Mouse (Mus musculus): ENCODE data around the gene Dnajc28.

Dnajc28 gene

DNA sequence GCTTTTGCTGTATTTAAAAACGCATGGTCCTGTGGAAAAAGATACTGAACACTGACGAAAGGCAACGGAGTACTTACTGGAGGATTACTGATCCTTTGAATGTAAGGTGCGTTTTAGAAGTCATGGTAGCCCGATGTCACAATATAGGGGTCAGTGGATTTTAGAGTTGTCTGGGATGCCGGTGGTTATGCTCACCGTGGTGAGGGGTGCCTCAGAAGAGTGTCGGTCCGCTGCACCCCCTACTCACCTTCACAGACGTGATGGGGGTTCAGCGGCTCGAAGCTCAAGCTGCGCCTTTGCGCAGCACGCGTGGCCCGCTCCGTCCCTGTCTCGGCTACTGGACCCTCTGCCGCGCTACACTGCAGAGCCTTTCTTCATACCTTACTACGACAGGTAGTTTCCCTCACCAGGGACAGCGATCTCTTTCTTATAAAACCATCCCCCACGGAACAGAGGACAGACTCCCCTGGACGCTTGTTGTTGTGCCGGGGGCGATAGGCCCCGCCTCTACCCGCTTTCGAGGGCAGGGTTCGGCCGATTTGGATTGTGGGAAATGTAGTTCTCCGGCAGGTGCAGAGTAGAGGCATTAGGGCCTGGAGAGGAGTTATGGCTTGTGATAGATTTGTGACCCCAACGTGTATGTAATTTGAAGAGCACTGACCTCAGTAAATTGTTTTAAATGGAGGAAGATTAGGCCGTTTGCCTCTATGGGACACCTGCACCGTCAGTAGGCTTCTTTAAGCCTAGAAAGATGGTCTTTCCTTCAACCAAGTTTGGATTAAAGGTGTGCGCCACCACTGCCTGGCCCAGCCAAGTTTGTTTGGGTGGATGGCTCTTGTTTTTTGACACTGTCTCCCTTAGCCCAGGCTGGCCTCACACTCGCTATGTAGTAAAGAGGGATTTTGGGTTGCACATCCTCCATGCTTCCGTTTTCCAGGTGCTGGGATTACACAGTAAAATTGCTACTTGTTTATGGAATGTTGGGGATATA is at the start of gene Dnajc28:
Gene Dnajc28, minus strand, starts transcription at position 516 of the 991 bp plus-strand sequence.
- in situ Hi-C loops (cut with MboI, MseI), result no loop called here

- in situ Hi-C loops (cut with MboI, MseI), result loop anchor here in 1 of 2 experiments (10.0 to 25.0 kb wide), 2 partner anchors 149 to 1149 kb away; no protein-coding TSS in a partner anchor
These were observed 45.0 kb upstream of the Dnajc28 start for GRCm38 (mm10) chr16:91663795-91664194.

- in situ Hi-C loops (cut with MboI, MseI), result loop anchor here in 1 of 2 experiments (10.0 to 25.0 kb wide), 2 partner anchors 148 to 1150 kb away; no protein-coding TSS in a partner anchor
These were observed 43.5 kb upstream of the Dnajc28 start for GRCm38 (mm10) chr16:91662336-91662735.

GRCm38 (mm10) chr16:91661397-91661796 is 42.6 kb upstream of the Dnajc28 start:
- in situ Hi-C loops (cut with MboI, MseI), result loop anchor here in 1 of 2 experiments (10.0 to 25.0 kb wide), 2 partner anchors 147 to 1151 kb away; no protein-coding TSS in a partner anchor

DNA sequence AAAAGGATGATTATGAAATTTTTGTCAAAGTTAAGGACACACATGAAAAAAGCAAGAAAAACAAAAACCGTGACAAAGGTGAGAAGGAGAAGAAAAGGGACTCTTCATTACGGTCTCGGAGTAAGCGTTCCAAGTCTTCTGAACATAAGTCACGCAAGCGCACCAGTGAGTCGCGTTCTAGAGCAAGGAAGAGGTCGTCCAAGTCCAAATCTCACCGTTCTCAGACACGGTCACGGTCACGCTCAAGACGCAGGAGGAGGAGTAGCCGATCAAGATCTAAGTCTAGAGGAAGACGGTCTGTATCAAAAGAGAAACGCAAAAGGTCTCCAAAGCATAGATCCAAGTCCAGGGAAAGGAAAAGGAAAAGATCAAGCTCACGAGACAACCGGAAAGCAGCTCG is 41.0 kb upstream of the Dnajc28 start:
- in situ Hi-C loops (cut with MboI, MseI), result loop anchor here in 1 of 2 experiments (10.0 to 25.0 kb wide), 3 partner anchors 145 to 1153 kb away; partner anchors contain the start of gene Paxbp1

DNA sequence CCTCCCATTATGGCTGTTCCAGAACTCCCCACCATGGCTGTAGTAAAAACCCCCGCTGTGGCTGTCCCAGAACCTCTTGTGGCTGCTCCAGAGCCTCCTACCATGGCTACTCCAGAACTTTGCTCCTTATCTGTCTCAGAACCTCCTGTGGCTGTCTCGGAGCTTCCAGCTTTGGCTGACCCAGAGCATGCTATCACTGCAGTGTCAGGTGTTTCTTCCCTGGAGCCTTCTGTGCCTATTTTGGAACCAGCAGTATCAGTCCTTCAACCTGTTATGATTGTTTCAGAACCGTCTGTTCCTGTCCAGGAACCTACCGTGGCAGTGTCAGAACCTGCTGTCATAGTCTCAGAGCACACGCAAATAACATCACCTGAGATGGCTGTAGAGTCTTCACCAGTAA is 39.6 kb upstream of the Dnajc28 start:
- in situ Hi-C loops (cut with MboI, MseI), result loop anchor here in 1 of 2 experiments (10.0 to 25.0 kb wide), 2 partner anchors 614 to 1154 kb away; partner anchors contain the start of gene Paxbp1

- in situ Hi-C loops (cut with MboI, MseI), result loop anchor here in 1 of 2 experiments (10.0 to 25.0 kb wide), 2 partner anchors 612 to 1155 kb away; partner anchors contain the start of gene Paxbp1
These were observed 38.5 kb upstream of the Dnajc28 start for GRCm38 (mm10) chr16:91657285-91657684.

- in situ Hi-C loops (cut with MboI, MseI), result loop anchor here in 1 of 2 experiments (10.0 to 25.0 kb wide), 2 partner anchors 610 to 1157 kb away; partner anchors contain the start of gene Paxbp1
These were observed 36.5 kb upstream of the Dnajc28 start for GRCm38 (mm10) chr16:91655285-91655684.

DNA sequence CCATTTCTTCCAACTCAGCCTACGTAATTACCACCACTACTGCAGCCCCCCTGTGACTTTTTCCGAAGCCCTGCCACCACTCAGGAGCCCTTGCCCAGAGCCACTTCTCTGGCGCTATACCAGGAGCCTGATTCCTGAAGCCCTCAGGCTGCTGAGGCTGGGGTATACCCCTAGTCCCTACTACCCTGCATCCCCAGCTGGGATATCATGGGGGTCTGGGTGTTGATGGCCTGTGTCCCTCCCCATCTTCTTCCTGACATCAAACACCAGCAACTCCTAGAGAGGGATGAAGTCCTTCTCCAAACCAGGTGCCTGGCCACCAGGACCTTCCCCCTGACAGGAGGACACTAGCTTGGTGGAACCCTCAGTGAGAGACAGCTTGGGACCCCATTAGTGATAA is 33.4 kb upstream of the Dnajc28 start:
- in situ Hi-C loops (cut with MboI, MseI), result loop anchor here in 1 of 2 experiments (10.0 to 25.0 kb wide), 2 partner anchors 607 to 1160 kb away; partner anchors contain the start of gene Paxbp1

DNA sequence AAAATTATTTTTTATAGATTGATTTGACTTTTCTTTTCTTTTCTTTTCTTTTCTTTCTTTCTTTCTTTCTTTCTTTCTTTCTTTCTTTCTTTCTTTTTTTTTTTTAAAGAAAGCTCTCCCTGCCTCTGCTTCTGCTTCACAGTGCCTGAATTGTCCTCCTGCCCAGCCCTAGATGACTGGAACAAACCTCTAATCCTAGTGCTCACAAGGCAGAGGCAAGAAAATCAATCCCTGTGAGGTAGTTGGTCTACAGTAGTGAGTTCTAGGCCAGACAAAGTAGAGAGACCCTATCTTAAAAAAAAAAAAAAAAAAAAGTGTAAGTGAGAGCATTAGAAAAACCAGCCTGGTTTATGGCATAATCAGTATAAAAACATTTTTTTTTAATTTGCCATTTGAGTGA is 31.0 kb upstream of the Dnajc28 start:
- in situ Hi-C loops (cut with MboI, MseI), result loop anchor here (10.0 to 25.0 kb wide), 3 partner anchors 605 to 1412 kb away; partner anchors contain the start of gene Paxbp1 (in 1 of the 2)

GRCm38 (mm10) chr16:91649246-91649645 is 30.4 kb upstream of the Dnajc28 start:
- in situ Hi-C loops (cut with MboI, MseI), result loop anchor here in 1 of 2 experiments (25.0 kb wide), 1 partner anchor 1412 kb away; no protein-coding TSS in a partner anchor

- in situ Hi-C loops (cut with MboI, MseI), result loop anchor here in 1 of 2 experiments (25.0 kb wide), 1 partner anchor 1411 kb away; no protein-coding TSS in a partner anchor
These were observed 29.4 kb upstream of the Dnajc28 start for GRCm38 (mm10) chr16:91648220-91648550.

DNA sequence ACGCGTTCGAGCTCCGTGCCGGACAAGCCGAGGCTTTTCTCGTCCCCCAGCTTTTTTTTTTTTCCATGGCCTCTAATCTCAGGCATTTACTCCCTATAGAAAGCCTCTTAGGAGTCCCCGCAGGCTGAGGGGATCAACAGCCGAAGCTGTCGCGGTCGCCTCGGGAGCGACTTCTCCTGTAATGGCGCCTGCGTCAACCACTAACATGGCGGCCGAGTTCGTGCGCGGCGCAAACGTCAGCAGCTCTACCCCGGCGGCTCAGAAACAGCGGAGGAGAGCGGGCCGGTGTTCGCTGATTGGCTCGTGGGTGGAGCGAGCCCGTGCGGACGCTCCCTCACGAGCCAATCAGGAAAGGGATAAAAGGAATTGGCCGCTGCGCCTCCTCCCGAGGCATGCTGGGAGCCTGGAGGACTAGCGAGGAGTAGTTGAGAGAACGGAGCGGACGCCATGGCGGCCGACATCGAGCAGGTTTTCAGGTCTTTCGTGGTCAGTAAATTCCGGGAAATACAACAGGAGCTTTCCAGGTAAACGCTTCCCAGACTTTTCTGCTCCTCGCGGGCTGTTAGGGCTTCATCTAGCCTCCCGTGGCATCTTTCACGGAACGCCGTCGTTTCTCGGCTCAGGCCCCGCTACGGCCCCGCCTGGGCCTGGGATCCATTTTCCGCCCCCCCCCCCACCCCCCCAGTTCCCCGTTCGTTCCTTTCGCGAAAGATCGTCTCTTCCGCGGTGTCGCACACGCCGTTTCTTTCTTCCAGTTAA is 28.8 kb upstream of the Dnajc28 start, which contains the start of gene Son:
Gene Son, plus strand, starts transcription at position 46 of the 759 bp plus-strand sequence.
- in situ Hi-C loops (cut with MboI, MseI), result loop anchor here in 1 of 2 experiments (25.0 kb wide), 1 partner anchor 1410 kb away; no protein-coding TSS in a partner anchor

DNA sequence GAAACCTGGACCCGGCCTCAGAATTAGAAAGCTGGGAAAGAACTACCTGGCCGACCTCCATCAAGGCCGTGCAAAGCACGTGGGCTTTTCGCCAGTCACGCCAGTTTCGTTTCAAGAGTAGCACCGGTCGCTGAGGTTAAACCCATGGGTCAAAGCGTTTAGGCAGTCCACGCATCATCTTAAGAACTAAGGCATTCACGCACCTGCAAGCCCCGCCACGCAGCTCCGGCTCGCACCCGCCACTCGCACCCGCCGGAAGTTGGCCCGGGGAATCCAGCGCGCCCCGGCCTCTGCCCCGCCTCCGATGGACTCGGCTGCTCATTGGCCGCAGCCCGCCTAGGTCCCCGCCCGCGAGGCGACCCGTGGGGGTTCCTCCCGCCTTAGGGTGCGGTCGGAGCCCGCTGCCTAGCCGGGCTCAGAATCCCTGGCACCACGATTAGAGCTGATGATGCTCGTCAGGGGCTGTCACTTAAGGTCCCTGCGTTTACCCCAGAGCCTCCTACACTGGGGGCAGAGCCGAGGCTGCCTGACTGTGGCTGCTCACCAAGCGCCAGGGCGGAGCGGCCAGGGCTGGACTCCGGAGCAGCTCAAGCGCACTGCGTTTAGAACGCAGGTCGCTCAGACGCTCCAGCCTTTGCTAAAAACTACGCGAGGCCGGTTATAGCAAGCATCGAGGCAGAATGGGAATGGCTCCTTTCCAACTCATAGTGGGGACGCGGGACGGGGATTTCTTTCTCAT is 28.0 kb upstream of the Dnajc28 start, which contains the start of gene Gart:
Gene Gart, minus strand, starts transcription at position 272 of the 739 bp plus-strand sequence.
- in situ Hi-C loops (cut with MboI, MseI), result loop anchor here in 1 of 2 experiments (25.0 kb wide), 1 partner anchor 1410 kb away; no protein-coding TSS in a partner anchor

DNA sequence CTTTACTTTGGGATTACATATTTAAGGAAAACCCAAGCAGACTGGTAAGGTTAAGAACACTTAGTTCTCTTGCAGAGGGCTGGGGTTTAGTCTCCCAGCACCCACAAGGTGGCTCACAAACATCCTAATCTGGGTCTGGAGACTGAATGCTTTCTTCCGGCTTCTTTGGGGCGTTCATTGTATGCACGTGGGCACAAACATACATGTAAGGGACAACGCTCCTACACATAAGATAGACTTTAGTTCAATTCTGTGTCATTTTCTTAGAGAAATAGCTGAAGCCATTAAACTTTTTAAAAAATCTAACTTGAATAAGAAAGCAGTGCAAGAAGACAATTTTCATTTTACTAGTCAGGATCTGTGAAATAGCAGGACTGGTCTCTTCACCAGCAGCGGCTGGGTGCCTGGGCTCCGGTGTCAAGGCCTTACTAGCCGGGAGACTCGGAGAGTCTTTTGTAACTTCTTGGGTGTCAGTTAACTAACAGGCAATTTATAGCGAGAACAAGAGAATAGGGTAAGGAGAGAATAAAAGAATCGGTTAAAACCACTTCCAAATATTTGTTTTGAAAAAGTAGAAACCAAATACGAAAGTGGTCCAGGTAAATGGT is 27.3 kb upstream of the Dnajc28 start:
- in situ Hi-C loops (cut with MboI, MseI), result loop anchor here in 1 of 2 experiments (25.0 kb wide), 1 partner anchor 1409 kb away; no protein-coding TSS in a partner anchor

- in situ Hi-C loops (cut with MboI, MseI), result loop anchor here in 1 of 2 experiments (25.0 kb wide), 1 partner anchor 1408 kb away; no protein-coding TSS in a partner anchor
These were observed 26.6 kb upstream of the Dnajc28 start for GRCm38 (mm10) chr16:91645420-91645819.

DNA sequence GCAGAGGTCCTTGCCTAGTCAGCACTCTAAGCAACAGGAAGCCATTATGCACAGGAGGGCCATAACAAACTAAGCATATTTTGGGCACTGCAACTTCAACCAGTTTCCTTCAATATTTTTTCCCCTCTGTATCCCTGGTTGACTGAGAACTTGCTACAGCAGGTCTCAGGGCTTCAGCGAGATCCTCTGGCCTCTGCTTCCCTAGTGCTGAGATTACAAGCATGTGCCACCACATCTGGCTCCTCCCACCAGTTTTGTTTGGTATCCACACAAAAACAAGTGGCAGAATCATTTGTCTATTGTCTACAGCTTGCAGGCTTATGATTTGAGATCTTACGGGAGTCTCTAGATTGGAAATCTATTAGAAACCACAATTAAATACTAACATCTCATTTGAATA is 26.1 kb upstream of the Dnajc28 start:
- in situ Hi-C loops (cut with MboI, MseI), result loop anchor here in 1 of 2 experiments (25.0 kb wide), 1 partner anchor 1408 kb away; no protein-coding TSS in a partner anchor

DNA sequence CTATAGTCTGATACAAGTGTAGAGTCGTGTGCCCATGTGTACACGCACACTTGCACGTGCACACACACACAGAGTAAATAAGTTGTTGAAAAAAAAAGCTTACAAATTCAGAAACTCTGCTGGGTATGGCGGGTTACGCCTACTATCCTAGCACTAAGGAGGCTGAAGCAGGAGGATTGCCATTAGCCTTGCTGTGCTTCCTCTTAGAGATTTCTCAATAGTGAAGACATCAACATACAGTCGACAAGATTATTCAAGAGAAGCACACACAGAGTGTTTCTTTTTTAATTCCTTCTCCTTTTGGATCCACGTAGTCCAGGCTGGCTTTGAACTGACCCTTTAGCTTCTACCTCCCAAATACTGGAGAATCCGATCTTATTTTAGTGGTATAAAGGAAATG is 21.3 kb upstream of the Dnajc28 start:
- in situ Hi-C loops (cut with MboI, MseI), result loop anchor here in 1 of 2 experiments (25.0 kb wide), 1 partner anchor 1403 kb away; no protein-coding TSS in a partner anchor

DNA sequence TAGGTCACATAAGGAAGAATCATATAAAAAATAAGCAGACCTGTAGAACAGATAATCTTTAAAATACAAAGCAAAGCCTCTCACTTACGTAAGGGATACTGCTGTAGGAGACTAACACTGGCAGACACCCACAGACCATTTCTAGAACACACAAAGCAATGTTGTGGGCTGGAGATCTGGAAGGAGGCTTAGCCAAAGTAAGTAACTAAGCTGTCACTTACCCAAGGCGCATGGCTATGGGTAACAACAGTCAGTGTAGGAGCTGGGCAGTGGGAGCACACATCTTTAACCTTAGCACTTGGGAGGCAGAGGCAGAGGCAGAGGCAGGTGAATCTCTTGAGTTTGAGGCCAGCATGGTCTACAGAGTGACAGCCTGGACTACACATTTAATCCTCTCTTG is 20.8 kb upstream of the Dnajc28 start:
- in situ Hi-C loops (cut with MboI, MseI), result loop anchor here in 1 of 2 experiments (5.0 to 25.0 kb wide), 3 partner anchors 33 to 1402 kb away; no protein-coding TSS in a partner anchor

All from T-helper 17 cell (primary cell).